Mouse (Mus musculus): ENCODE measurements around the gene Itgad. TPM values are rescaled to one million over a fixed set of nuclear protein-coding genes. Genes with fewer than 3 reads are reported as not detected.

Itgad gene
- total and polyA plus RNA-seq, 2 experiments from 2014 or later: not detected

DNA sequence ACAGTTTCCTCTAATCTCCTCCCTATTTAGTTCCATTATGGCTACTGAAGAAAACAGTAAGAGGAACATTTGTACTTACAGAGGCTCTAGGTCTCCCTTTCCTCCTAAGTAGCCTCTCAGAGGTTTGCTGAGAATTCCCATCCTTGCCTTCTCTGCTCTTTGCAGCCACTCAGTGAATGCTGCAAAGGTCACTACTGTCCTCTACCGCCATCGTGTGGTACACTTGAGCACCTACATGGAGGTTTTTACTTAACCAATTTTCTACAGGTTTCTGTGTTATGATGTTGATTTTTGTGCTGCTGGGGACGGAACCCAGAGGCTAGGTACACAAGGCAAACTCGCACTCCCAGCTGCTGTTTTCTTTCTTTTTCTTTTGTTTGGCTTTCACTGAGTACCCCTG, 54.0 kb downstream of the Itgad start:
- Histone ChIP-seq H3K4me2 (ENCODE audit: low read depth, low read length, poor library complexity, severe bottlenecking) (no peak overlapping the region), H3K27ac (ENCODE audit: low read depth, low read length) (no peak overlapping the region), H3K36me3 (ENCODE audit: insufficient read depth, low read length) (no peaks in the 10 kb centered on the region), H3K4me1 (ENCODE audit: insufficient read depth, low read length) (no peaks in the 10 kb centered on the region), H3K4me3 (ENCODE audit: low read depth, low read length) (no peak overlapping the region), H3K9ac (replicated peaks; ENCODE audit: low read length, poor library complexity, severe bottlenecking) (no peak overlapping the region), H3K9me3 (ENCODE audit: low read length) (no peaks in the 10 kb centered on the region), H3K27me3 (ENCODE audit: insufficient read depth, low read length) (no peaks in the 10 kb centered on the region)
- TF ChIP-seq CTCF (IDR thresholded peaks at IDR 0.05): peak; percentile 98
- WGBS: 3% methylated on average over 4 of the region's 4 CpGs
- DNase-seq (ENCODE audit: low spot score) (peak; percentile 88), ATAC-seq (ENCODE audit: low FRiP score) (no peak)

DNA sequence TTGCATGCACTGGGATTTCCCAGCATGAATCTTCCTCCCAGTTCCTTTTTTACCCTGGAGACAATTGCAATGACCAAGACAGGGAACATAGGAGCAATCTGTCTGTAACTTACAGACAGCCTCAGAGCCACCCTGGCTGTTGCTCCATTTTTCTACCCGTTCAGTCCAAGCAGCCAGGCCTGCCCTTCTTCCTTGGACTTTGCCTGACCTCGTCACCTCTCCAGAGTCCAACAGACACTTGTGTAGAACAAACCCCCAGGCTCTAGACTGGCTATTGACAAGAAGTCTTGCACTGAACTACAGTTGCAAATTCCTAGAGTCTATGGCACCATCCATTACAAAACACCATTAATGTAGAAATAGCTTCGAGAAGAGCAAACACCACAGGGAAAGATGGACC, 55.6 kb downstream of the Itgad start:
- H3K9ac ChIP-seq (replicated peaks; ENCODE audit: low read length, poor library complexity, severe bottlenecking): no peak overlapping the region

GRCm38 (mm10) chr7:128219952-128220351, 65.8 kb downstream of the Itgad start:
- Histone ChIP-seq H3K36me3 (ENCODE audit: insufficient read depth, low read length) (no peaks in the 10 kb centered on the region), H3K9me3 (ENCODE audit: low read length) (no peaks in the 10 kb centered on the region), H3K27me3 (ENCODE audit: insufficient read depth, low read length) (no peaks in the 10 kb centered on the region), H3K4me3 (ENCODE audit: low read depth, low read length) (no peak overlapping the region), H3K27ac (ENCODE audit: low read depth, low read length) (no peak overlapping the region), H3K4me1 (ENCODE audit: insufficient read depth, low read length) (no peaks in the 10 kb centered on the region), H3K9ac (replicated peaks; ENCODE audit: low read length, poor library complexity, severe bottlenecking) (no peak overlapping the region), H3K4me2 (ENCODE audit: low read depth, low read length, poor library complexity, severe bottlenecking) (no peak overlapping the region)
- DNase-seq (ENCODE audit: low spot score) (no peak), ATAC-seq (ENCODE audit: low FRiP score) (no peak)
- TF ChIP-seq CTCF (IDR thresholded peaks at IDR 0.05): no peak
- 85% methylated on average over 4 of the region's 4 CpGs for WGBS

More for the DNA sequence above, 55.6 kb downstream of the Itgad start:
- H3K36me3 ChIP-seq (ENCODE audit: insufficient read depth, low read length): no peaks in the 10 kb centered on the region
- H3K27me3 ChIP-seq (ENCODE audit: insufficient read depth, low read length): no peaks in the 10 kb centered on the region
- DNase-seq (ENCODE audit: low spot score): no peak
- no peak overlapping the region for H3K4me2 ChIP-seq (ENCODE audit: low read depth, low read length, poor library complexity, severe bottlenecking)
- H3K4me1 ChIP-seq (ENCODE audit: insufficient read depth, low read length): no peaks in the 10 kb centered on the region
- no peaks in the 10 kb centered on the region for H3K9me3 ChIP-seq (ENCODE audit: low read length)
- TF ChIP-seq CTCF (IDR thresholded peaks at IDR 0.05): no peak
- 79% methylated on average over 3 of the region's 3 CpGs for WGBS
- no peak overlapping the region for H3K4me3 ChIP-seq (ENCODE audit: low read depth, low read length)
- no peak overlapping the region for H3K27ac ChIP-seq (ENCODE audit: low read depth, low read length)
- no peak for ATAC-seq (ENCODE audit: low FRiP score)

GRCm38 (mm10) chr7:128220936-128221335, 66.8 kb downstream of the Itgad start:
- no peaks in the 10 kb centered on the region for H3K4me1 ChIP-seq (ENCODE audit: insufficient read depth, low read length)
- TF ChIP-seq CTCF (IDR thresholded peaks at IDR 0.05): no peak
- no peak overlapping the region for H3K4me3 ChIP-seq (ENCODE audit: low read depth, low read length)
- ATAC-seq (ENCODE audit: low FRiP score) (no peak), DNase-seq (ENCODE audit: low spot score) (no peak)
- H3K9me3 ChIP-seq (ENCODE audit: low read length): no peaks in the 10 kb centered on the region
- no peak overlapping the region for H3K27ac ChIP-seq (ENCODE audit: low read depth, low read length)
- H3K36me3 ChIP-seq (ENCODE audit: insufficient read depth, low read length): no peaks in the 10 kb centered on the region
- H3K27me3 ChIP-seq (ENCODE audit: insufficient read depth, low read length): no peaks in the 10 kb centered on the region
- WGBS: 82% methylated on average over 3 of the region's 3 CpGs
- no peak overlapping the region for H3K4me2 ChIP-seq (ENCODE audit: low read depth, low read length, poor library complexity, severe bottlenecking)
- H3K9ac ChIP-seq (replicated peaks; ENCODE audit: low read length, poor library complexity, severe bottlenecking): no peak overlapping the region

- Histone ChIP-seq H3K27me3 (ENCODE audit: insufficient read depth, low read length) (no peaks in the 10 kb centered on the region), H3K4me2 (ENCODE audit: low read depth, low read length, poor library complexity, severe bottlenecking) (no peak overlapping the region), H3K27ac (ENCODE audit: low read depth, low read length) (no peak overlapping the region), H3K4me1 (ENCODE audit: insufficient read depth, low read length) (0 out of 2 replicates have a peak, but pooled peaks cover 2% of the 10 kb centered on the region), H3K36me3 (ENCODE audit: insufficient read depth, low read length) (no peaks in the 10 kb centered on the region), H3K9ac (replicated peaks; ENCODE audit: low read length, poor library complexity, severe bottlenecking) (no peak overlapping the region), H3K4me3 (ENCODE audit: low read depth, low read length) (no peak overlapping the region), H3K9me3 (ENCODE audit: low read length) (no peaks in the 10 kb centered on the region)
- no peak for TF ChIP-seq CTCF (IDR thresholded peaks at IDR 0.05)
- no peak for DNase-seq (ENCODE audit: low spot score)
- ATAC-seq (ENCODE audit: low FRiP score): no peak
- WGBS: 53% methylated on average over 8 of the region's 8 CpGs
Observed at GRCm38 (mm10) chr7:128231741-128232140, 77.6 kb downstream of the Itgad start.

DNA sequence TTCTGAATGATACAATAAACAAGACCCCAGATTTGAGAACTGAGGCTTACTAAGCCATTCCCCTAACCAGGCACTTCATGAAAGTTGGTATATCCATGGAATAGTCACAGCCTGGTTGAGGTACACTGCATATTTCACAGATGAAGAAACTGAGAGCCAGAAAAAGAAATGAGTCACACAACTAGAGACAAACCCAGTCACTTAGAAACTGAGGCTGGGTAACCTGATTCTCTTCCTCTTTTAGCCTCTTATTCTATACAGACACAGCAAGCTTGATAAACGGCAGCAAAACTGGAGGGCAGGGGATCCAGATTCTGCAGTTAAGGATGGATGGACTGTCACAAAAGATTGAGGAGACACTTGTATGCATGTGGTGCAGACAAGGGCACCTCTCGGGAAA, 80.6 kb downstream of the Itgad start:
- no peak overlapping the region for H3K4me2 ChIP-seq (ENCODE audit: low read depth, low read length, poor library complexity, severe bottlenecking)
- no peak overlapping the region for H3K9ac ChIP-seq (replicated peaks; ENCODE audit: low read length, poor library complexity, severe bottlenecking)
- H3K36me3 ChIP-seq (ENCODE audit: insufficient read depth, low read length): no peaks in the 10 kb centered on the region
- H3K4me3 ChIP-seq (ENCODE audit: low read depth, low read length): no peak overlapping the region
- no peaks in the 10 kb centered on the region for H3K9me3 ChIP-seq (ENCODE audit: low read length)
- WGBS: 88% methylated on average over 2 of the region's 2 CpGs
- H3K27me3 ChIP-seq (ENCODE audit: insufficient read depth, low read length): no peaks in the 10 kb centered on the region
- DNase-seq (ENCODE audit: low spot score) (no peak), ATAC-seq (ENCODE audit: low FRiP score) (no peak)
- H3K4me1 ChIP-seq (ENCODE audit: insufficient read depth, low read length): 0 out of 2 replicates have a peak, but pooled peaks cover 5% of the 10 kb centered on the region
- no peak overlapping the region for H3K27ac ChIP-seq (ENCODE audit: low read depth, low read length)
- no peak for TF ChIP-seq CTCF (IDR thresholded peaks at IDR 0.05)

Measured in midbrain, postnatal 0 days (tissue).